Mouse (Mus musculus) hindbrain, embryonic 11.5 days (tissue): ENCODE results near the gene Lsamp. TPM values are rescaled to one million over a fixed set of nuclear protein-coding genes. Genes with fewer than 3 reads are reported as not detected.
A peak's percentile ranks its signal among the peaks of the same experiment; 100 is the strongest.

Source experiments
- ATAC-seq: fragments of 200-750 bp; cut with Nextera tagmentation; 2 replicates; pipeline ENCODE4 v1.8.0; 2017; ENCODE audit warnings: mild to moderate bottlenecking, moderate TSS enrichment, moderate library complexity; ENCODE audit not compliant: low FRiP score
- DNase-seq: peaks from one replicate; pipeline ENCODE4 v3.0.0-alpha.2; 2015; ENCODE audit warnings: low spot score
- H3K27ac ChIP-seq: fragments of 300-500 bp; sonication (generic); 2 replicates; pipeline ENCODE4 v1.5.1; 2014; ENCODE audit warnings: mild to moderate bottlenecking, low read depth, low read length
- H3K27me3 ChIP-seq: fragments of 300-500 bp; sonication (generic); 2 replicates; pipeline ENCODE4 v1.6.1; 2014; ENCODE audit warnings: mild to moderate bottlenecking, low read length, moderate library complexity, mixed read lengths; ENCODE audit not compliant: control insufficient read depth, insufficient read depth
- H3K36me3 ChIP-seq: fragments of 300-500 bp; sonication (generic); 2 replicates; pipeline ENCODE4 v1.6.1; 2014; ENCODE audit warnings: mild to moderate bottlenecking, low read length, moderate library complexity, mixed read lengths; ENCODE audit not compliant: control insufficient read depth, insufficient read depth
- H3K4me1 ChIP-seq: fragments of 300-500 bp; sonication (generic); replicated peaks from 2 replicates; pipeline ENCODE4 v1.6.1; 2014; ENCODE audit warnings: low read length, mixed read lengths; ENCODE audit not compliant: control insufficient read depth, insufficient read depth
- H3K4me2 ChIP-seq: fragments of 300-500 bp; sonication (generic); replicated peaks from 2 replicates; pipeline ENCODE4 v1.6.1; 2014; ENCODE audit warnings: mild to moderate bottlenecking, low read depth, low read length
- H3K4me3 ChIP-seq: fragments of 300-500 bp; sonication (generic); 2 replicates; pipeline ENCODE4 v1.5.1; 2014; ENCODE audit warnings: low read depth, low read length
- H3K9ac ChIP-seq: fragments of 300-500 bp; sonication (generic); 2 replicates; pipeline ENCODE4 v1.6.1; 2014; ENCODE audit warnings: low read depth, low read length
- H3K9me3 ChIP-seq: fragments of 300-500 bp; sonication (generic); 2 replicates; pipeline ENCODE4 v1.6.1; 2016; ENCODE audit warnings: low read length; ENCODE audit not compliant: control insufficient read depth
- WGBS: fragments of 180-500 bp; shearing (Covaris S2); extraction: QIAGEN DNeasy Blood & Tissue Kit; methylation state at CpG from one replicate; pipeline ENCODE4 v1.1.7; 2014; 5-methylcytosine and 5-hydroxymethylcytosine counted together
- polyA plus RNA-seq: library from polyadenylated mRNA; unstranded; fragments of >200 nt; fragmentation: Nextera tagmentation; extraction: Ambion mirVana; gene quantifications from 2 replicates; pipeline ENCODE4 v1.2.1, GENCODE M21; 2014

Gene Lsamp
- polyA plus RNA-seq, 1 experiment from 2014 or later: 16.3 TPM

DNA sequence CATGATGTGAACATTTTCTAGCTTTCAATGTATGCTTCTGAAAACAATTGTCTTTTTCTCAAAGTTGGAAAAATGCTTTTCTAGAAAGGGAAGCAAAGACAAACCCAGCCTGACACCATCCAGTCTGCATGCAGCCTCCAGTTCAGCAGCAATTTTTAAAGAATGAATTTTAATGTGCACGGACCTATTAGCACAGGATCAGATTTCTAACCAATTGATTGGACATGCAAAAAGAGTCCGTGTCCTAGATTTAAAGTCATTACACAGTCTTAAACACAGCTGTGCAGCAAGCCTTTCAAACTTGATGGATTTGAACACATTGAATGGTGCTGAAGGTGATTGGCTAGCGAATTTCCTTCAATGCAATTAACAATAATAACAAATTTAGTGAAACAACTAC, 998.9 kb downstream of the Lsamp start:
- Histone ChIP-seq H3K9ac (no peak overlapping the region), H3K4me2 (no peak overlapping the region), H3K27ac (no peak overlapping the region), H3K4me1 (no peaks in the 10 kb centered on the region), H3K27me3 (no peaks in the 10 kb centered on the region), H3K4me3 (no peak overlapping the region), H3K9me3 (no peaks in the 10 kb centered on the region), H3K36me3 (no peaks in the 10 kb centered on the region)
- ATAC-seq: no peak
- no peak for DNase-seq
- 60% methylated on average over 3 of the region's 3 CpGs for WGBS

DNA sequence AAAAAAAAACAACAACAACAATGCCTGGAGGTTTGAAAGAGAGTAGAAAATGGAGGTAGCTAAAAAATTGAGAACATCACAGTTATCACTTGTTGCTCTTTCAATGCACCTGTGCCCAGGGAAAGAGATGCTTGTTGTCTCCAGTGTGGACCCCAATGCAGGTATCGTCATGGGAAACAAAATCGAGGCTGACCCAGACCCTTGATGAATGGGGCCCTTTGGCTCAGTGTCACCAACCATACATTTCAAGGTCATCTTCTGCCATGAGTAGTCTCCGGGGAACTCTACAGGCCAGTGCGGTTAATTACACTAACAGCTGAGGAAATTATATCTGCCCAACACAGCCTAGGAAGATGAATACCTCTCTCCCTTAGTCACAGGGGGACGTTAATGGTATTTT, 1023.4 kb downstream of the Lsamp start:
- Histone ChIP-seq H3K9me3 (no peaks in the 10 kb centered on the region), H3K27ac (no peak overlapping the region), H3K9ac (no peak overlapping the region), H3K4me2 (no peak overlapping the region), H3K27me3 (no peaks in the 10 kb centered on the region), H3K4me3 (no peak overlapping the region), H3K36me3 (no peaks in the 10 kb centered on the region), H3K4me1 (no peaks in the 10 kb centered on the region)
- ATAC-seq (peak; percentile 73; the same call in 1 of the 2 replicates), DNase-seq (peak; percentile 29)
- WGBS: 60% methylated on average over 5 of the region's 5 CpGs

DNA sequence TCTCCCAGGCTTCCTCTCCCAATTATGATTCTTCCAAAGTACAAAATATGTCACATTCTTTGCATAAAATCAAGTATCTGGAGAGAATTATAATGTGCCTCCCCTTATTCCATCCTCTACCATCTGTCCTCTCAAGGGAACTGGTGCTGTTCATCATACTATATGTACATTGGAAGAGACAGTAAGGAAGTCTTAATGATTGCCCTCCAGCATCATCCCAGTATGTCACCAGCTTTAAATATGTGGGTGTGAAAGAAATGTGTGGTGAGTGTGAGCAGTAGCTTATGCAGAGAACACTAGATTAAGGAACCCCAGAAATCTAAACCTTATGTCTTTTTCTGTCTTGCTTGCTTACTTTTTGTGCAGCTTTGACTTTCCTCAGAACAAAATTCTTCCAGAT, 1050.6 kb downstream of the Lsamp start:
- DNase-seq (no peak), ATAC-seq (no peak)
- no peaks in the 10 kb centered on the region for H3K9me3 ChIP-seq
- no peak overlapping the region for H3K4me2 ChIP-seq
- H3K27ac ChIP-seq: no peak overlapping the region
- H3K27me3 ChIP-seq: no peaks in the 10 kb centered on the region
- no peak overlapping the region for H3K4me3 ChIP-seq
- H3K9ac ChIP-seq: no peak overlapping the region
- no peaks in the 10 kb centered on the region for H3K36me3 ChIP-seq
- H3K4me1 ChIP-seq: no peaks in the 10 kb centered on the region

- Histone ChIP-seq H3K9me3 (no peaks in the 10 kb centered on the region), H3K4me3 (no peak overlapping the region), H3K4me1 (no peaks in the 10 kb centered on the region), H3K27ac (no peak overlapping the region), H3K36me3 (no peaks in the 10 kb centered on the region), H3K4me2 (no peak overlapping the region), H3K9ac (no peak overlapping the region), H3K27me3 (no peaks in the 10 kb centered on the region)
- no peak for DNase-seq
- ATAC-seq: no peak
- 69% methylated on average over 2 of the region's 2 CpGs for WGBS
Observed at GRCm38 (mm10) chr16:41041686-41042085, 1057.5 kb downstream of the Lsamp start.

DNA sequence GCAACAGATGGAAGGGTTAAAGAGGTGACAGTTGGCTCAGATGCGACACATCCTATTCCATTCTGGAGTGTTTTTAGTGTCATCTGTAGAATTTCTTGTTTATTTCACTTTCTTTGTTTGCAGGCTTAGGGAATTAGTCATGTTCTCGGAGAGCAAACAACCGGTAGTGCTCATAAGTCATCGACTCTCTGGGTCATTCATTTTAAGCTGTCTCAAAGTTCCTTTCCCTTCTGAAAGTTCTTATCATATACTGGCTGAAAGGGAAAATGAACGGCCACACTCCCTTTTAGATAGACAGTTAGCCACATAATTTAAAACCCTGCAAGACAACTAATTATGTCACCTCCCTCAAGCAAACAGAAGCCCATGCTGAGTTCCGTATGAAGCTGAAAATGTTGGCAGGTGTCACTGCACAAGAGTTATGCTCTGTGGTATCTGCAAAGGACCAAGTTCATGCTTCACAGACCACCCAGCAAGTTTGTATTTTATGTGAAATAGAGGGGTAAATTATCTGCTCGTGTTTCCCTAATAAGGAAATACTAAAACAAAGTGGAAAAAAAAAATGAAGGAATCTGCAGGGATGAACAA, 1079.2 kb downstream of the Lsamp start:
- 77% methylated on average over 7 of the region's 7 CpGs for WGBS
- H3K4me3 ChIP-seq: no peak overlapping the region
- no peaks in the 10 kb centered on the region for H3K9me3 ChIP-seq
- no peaks in the 10 kb centered on the region for H3K36me3 ChIP-seq
- no peak overlapping the region for H3K27ac ChIP-seq
- DNase-seq (no peak), ATAC-seq (no peak)
- H3K4me1 ChIP-seq: no peaks in the 10 kb centered on the region
- H3K9ac ChIP-seq: no peak overlapping the region
- H3K27me3 ChIP-seq: no peaks in the 10 kb centered on the region
- no peak overlapping the region for H3K4me2 ChIP-seq

- no peaks in the 10 kb centered on the region for H3K4me1 ChIP-seq
- DNase-seq (no peak), ATAC-seq (no peak)
- no peak overlapping the region for H3K9ac ChIP-seq
- no peaks in the 10 kb centered on the region for H3K9me3 ChIP-seq
- H3K4me2 ChIP-seq: no peak overlapping the region
- H3K27me3 ChIP-seq: no peaks in the 10 kb centered on the region
- H3K27ac ChIP-seq: no peak overlapping the region
- 91% methylated on average over 2 of the region's 2 CpGs for WGBS
- no peaks in the 10 kb centered on the region for H3K36me3 ChIP-seq
- H3K4me3 ChIP-seq: no peak overlapping the region
Observed at GRCm38 (mm10) chr16:41073470-41073869, 1089.3 kb downstream of the Lsamp start.

DNA sequence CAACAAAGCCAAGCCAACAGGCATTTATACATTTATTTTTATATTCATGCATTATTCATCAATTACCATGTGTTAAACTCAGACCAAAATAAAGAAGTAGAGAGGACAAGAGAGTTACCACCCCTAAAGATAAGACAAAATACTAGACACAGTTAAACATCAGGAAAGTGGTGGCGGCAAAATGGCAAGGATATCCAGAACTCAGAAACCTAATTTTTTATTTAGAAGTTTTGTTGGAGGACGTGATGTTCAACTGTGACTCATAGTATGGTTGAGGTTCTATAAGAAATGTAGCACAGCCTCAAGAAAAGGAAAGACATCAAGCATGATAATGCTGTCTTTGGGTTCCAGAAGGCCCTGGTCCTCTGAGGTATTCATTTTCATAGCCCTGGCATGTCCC, 1104.5 kb downstream of the Lsamp start:
- no peak for ATAC-seq
- no peak for DNase-seq
- no peak overlapping the region for H3K9ac ChIP-seq
- no peak overlapping the region for H3K4me3 ChIP-seq
- no peaks in the 10 kb centered on the region for H3K27me3 ChIP-seq
- 87% methylated on average over 2 of the region's 2 CpGs for WGBS
- H3K4me2 ChIP-seq: no peak overlapping the region
- H3K36me3 ChIP-seq: no peaks in the 10 kb centered on the region
- H3K9me3 ChIP-seq: no peaks in the 10 kb centered on the region
- no peak overlapping the region for H3K27ac ChIP-seq
- H3K4me1 ChIP-seq: no peaks in the 10 kb centered on the region

DNA sequence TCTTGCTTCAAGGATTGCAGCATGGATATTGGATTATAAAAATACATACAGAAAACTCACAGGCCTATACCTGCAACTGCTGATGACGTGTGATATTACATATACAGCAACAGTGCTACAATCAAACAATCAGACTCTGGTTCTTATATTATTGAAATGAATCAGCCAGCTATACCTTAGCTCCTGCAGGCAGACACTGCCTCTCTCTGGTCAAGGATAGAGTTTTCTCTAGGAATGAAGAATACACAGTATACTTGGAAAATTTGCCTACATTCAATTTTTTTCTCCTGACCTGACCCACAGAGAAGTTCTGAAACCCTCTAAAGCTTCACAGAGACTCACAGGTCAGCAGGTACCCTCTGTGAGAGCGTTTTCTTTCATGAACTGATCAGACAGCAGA, 1105.9 kb downstream of the Lsamp start:
- Histone ChIP-seq H3K4me1 (no peaks in the 10 kb centered on the region), H3K4me2 (no peak overlapping the region), H3K9me3 (no peaks in the 10 kb centered on the region), H3K9ac (no peak overlapping the region), H3K4me3 (no peak overlapping the region), H3K27ac (no peak overlapping the region), H3K27me3 (no peaks in the 10 kb centered on the region), H3K36me3 (no peaks in the 10 kb centered on the region)
- WGBS: 70% methylated on average over 2 of the region's 2 CpGs
- no peak for DNase-seq
- no peak for ATAC-seq

GRCm38 (mm10) chr16:41091259-41091658, 1107.1 kb downstream of the Lsamp start:
- Histone ChIP-seq H3K9me3 (no peaks in the 10 kb centered on the region), H3K4me3 (no peak overlapping the region), H3K9ac (no peak overlapping the region), H3K27ac (no peak overlapping the region), H3K27me3 (no peaks in the 10 kb centered on the region), H3K4me2 (no peak overlapping the region), H3K4me1 (no peaks in the 10 kb centered on the region), H3K36me3 (no peaks in the 10 kb centered on the region)
- peak; percentile 61; the same call in 1 of the 2 replicates for ATAC-seq
- no peak for DNase-seq
